Mouse (Mus musculus) bone marrow macrophage, adult 2 months (primary cell): ENCODE measurements around the gene Fam71a.

Experiments used
- CTCF ChIP-seq: IDR thresholded peaks from 2 replicates; pipeline ENCODE4 v1.5.1; 2012; ENCODE audit warnings: low read depth, mild to moderate bottlenecking, low read length, moderate library complexity
- POLR2A ChIP-seq: IDR thresholded peaks from 2 replicates; pipeline ENCODE4 v1.6.1; 2012; ENCODE audit warnings: mild to moderate bottlenecking, low read depth, low read length, borderline replicate concordance

GRCm38 (mm10) chr1:191124288-191124687 is 40.3 kb downstream of the Fam71a start:
- no peak for TF ChIP-seq CTCF
- TF ChIP-seq POLR2A = no peak
